Mouse (Mus musculus) erythroblast, adult 5-6 weeks (primary cell): Measurements from ENCODE around the gene Fam92b. TPM values are rescaled to one million over a fixed set of nuclear protein-coding genes. Genes with fewer than 3 reads are reported as not detected.

ENCODE experiments used
- ATAC-seq: replicated peaks from 2 replicates; pipeline ENCODE4 v1.8.0; 2016; ENCODE audit warnings: moderate number of reproducible peaks, mild to moderate bottlenecking, moderate TSS enrichment, inconsistent platforms; ENCODE audit not compliant: poor library complexity, low FRiP score, severe bottlenecking
- total RNA-seq, 2 experiments: library from RNA; stranded (forward) in 1 of 2; stranded (reverse) in 1 of 2; fragments of 150-400 nt in 1 of 2; fragments of 200-764, 138-1000 nt in 1 of 2; gene quantifications; 2 replicates each; pipeline versions ENCODE4 v1.2.3 to v1.2.4; 2015 to 2017; ENCODE audit warnings: low replicate concordance in 2 of 2

The Fam92b gene
- total RNA-seq (2015; ENCODE audit: low replicate concordance) (not detected in 2 replicates), total RNA-seq (2017; ENCODE audit: low replicate concordance) (not detected in 2 replicates)

DNA sequence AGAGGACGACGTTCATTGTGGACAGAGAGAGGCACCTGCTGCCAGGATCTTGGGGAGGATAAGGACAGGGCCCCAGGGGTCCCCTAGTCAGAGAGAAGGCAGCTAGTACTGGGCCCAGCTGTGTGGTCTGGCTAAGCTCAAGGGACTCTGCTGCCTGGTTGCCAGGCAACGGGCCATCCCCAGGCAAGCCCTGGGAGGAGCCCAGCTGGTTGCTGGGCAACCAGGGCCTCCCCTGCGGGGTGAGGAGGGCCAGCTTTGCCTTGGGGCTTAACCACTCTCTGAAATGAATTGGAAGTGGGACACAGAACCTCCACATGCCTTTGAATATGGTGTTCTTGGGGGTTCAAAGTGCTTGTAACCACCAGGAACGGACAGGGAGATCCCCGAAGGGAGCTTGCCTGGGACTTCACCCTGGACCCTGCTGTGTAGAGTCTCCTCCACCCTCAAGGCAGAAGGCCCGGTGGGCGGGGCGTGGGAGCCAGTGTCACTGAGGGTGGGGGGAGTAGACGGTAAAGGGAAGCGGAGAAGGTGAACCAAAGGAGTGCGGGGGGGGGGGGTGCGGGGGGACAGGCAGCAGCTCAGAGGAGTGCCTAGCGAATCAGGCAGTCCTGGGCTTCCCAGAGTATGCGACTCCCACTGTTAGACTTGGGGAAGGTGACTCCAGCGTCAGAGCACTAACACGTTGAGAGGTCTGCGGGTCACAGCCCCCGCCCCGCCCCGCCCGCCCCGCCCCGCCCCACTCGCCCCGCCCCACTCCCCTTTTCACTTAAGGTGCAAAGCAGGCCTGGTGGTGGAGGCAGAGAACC, at the start of gene Fam92b:
Gene Fam92b, minus strand, starts transcription at position 149 of the 806 bp plus-strand sequence.
- ATAC-seq = no peak

DNA sequence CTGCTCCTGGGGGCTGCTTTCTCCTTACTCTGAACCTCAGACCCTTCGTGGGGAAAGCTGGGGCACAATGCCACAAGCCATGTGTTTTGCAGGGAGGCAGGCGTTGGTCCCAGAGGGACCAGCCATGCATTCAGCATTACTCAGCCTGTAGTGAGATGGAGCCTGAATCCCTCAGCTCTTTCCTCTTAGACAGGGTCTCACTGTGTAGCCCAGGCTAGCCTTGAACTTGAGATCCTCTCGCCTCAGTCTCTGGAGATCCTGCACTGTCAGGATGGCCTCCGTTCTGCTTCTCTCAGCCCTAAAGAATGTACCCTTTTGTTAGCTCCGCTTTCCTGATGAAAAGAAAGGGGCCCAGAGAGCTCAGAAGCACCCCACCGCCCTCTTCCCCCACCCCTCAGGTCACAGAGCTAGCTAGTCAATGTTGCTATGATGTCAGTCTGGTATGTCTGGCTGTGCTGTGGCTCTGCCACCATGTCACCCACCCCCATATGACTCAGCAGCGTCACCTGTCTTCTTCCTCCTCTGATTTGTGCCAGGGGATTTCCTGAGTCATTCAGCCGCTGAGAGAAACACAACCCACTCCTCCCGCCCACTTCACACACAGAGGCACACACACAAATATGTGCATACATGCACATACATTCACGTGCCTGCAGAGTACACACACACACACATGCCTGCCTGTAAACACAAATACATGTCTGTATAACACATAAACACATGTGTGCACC, 48.3 kb upstream of the Fam92b start:
- no peak for ATAC-seq

DNA sequence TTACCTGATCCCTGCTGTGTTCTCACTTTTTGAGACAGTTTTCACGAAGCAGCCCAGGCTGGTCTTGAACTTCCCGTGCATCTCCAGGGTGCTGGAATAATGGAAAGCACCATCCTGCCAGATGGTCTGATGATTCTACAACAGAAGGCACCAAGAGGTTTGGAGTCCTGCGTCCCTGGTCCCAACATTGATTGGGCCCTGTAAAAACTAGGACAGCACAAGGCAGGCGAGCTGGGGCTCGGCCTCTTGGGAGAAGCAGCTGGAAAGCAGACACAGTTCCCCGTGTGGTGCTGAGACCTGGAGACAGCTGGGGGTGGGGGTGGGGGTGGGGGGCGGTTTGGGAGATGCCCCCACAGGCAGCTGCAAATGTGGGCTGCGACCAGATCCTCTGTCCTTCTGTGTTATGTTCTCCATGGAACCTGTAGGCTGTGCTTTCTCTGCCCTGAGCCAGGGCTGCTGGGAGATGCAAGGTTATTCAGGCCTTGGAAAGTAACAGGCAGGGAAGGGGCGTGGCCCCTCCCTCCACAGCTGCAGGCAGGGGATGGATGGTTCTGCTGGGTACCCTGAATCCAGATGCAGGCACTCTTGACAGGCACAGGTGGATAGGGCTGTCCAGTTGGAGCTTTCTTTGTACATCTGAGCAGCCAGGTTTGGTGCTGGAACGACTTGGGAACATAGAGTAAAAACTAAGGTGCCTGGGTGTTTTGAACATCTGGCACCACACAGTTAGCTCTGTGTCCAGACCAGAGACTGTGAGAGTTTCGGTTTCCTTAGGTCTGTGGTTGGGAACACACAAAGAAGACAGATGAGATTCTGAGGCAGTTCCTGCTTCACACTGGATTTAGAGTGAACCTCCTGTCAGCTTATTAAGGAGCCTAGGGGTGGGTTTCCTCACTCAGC, 47.5 kb upstream of the Fam92b start:
- ATAC-seq = no peak

DNA sequence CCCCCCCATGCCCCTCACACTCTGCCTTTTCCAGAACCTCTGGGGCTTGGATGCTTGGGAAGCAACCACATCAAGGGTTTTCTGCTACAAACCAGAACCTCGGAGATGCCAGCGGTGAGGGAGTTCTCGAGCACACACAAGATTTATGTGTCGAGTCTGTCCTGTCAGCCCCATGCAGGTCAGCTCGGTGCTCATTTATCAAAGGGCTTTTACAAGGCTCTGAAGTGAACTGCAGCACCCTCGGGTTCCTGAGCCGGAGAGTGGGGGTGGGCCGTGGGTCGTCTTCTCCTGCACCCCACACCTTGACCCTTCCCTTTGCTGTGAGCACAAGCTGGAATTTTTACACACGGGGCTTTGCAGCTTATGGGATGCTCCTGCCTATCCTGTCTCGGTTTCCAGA, 45.3 kb upstream of the Fam92b start:
- no peak for ATAC-seq

DNA sequence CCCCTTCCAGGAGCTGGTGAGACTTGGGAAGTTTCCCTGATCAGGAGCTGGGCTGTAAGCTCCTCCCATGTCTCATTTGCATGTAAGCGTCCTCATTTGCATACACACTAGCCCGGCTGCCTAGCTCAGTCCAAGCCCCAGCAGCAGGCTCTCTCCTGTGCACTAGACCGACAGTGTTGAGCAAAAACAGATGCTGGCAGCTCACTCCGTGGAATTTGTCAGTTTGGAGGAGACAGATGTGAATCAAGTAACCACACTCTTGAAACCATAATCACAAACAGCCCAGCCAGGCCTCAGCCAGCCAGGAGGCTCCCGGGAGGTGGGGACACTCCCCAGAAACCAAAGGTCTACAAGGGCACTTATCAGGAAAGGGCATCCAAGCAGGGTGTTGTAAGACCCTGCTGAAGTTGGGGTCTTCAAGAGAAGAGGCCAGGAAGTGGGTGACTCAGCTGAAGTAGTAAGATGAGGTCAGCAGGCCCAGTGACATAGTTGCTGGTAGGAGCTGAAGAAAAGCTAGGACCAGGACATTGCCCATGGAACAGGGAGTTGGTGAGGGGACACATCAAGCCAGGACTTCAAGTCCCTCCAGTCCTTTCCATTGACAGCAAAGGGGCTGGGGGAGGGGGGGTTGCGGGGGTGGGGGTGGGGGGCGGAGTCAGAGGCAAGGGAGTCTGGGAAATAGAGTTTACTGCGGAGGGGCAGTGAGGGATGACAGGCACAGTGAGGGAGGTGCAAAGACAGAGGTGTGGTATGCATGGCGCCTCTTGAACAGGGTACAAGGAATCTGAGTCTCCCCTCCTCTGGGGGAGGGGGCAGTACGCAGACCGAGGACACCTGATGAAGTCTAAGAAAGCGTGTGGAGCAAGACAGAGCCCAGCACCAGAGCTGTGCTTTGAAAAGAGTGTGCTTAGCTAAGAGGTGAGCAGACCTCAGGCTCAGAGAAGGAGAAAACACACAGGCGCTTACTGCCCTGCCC, 39.9 kb upstream of the Fam92b start:
- ATAC-seq = no peak

DNA sequence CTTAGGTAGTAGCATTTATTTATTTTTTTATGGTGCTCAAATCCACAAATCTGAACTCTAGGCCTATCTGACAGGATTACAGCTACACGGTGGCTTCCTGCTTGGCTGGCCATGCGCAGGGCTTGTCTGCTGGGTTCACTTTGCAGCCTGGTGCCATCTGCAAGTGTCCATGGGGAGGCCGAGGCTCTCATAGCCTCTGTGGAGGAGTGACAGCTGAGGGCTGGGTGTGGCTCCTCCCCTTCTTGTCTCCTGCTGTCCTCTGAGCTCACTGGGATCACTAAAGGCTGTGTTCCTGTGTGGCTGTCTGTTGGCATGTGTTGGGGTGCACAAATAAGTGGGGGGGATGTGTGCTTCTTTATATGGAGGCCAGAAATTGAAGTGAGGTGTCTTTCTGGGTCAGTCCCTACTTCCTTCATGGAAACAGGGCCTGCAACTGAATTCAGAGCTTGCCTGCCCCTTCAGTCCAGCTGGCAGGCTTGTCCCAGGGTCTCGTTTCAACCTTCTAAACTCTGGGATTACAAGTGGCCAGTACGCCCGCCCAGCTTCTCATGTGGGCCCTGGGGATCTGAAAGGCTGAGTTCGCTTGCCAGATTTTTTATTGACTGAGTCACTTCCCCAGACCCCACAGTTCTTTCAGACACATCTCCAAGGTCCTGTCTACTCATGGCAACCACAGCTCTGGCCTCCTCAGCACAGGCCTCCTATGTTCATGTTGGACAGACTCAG, 38.3 kb upstream of the Fam92b start:
- ATAC-seq = no peak

DNA sequence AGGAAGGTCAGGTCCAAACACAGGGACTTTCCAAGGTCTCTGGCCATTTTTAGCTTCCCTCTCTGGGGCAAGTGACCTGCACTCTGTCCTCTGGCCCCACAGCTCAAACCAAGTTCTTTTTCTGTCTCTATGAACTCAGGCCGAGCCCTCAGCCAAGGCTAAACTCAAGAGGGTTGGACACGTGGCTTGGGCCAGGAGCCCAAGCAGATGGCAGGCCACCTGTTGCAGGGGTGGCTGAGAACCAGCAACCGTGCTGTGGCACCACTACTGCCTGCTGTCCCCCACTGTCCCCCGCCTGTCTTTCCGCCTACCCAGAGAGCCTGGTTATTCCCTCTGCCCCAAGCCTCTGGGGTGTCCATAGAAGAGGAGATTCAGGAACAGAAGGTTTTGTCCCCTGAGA, 36.7 kb upstream of the Fam92b start:
- ATAC-seq = no peak

DNA sequence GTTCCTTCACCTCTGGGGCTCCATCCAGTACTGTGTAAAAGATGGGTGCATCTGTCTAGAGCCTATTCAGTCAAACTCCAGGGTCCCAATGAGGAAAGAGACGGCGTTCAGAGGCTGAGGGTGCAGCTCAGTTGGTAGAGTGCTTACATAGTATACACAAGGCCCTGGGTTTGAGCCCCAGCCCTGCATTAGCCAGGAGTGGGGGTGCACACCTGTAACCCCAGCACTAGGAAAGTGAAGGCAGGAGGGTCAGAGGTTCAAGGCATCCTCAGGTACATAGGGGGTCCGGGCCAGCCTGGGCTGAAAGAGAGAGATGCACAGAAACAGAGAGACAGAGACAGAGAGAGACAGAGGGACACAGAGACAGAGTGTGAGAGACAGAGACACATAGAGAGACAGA, 36.0 kb upstream of the Fam92b start:
- ATAC-seq = no peak

DNA sequence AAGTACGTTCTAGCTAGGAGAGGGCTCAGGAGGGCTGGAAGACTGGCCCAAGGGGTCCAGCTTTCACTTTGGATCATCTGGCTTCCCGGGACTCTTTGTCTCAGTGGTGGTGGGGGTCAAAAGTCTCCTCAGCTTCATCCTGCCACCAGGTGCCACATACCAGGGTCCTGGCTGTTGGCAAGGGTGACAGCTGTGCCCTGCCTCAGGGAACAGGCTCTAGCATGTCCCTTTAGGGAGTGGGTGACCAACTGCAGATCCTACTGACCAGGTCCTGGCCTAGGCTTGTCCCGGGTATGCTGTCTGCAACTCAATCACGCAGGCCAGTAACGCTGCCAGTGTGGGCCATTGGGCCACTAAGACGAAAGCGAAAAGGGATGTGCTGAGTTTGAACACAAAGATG, 35.3 kb upstream of the Fam92b start:
- ATAC-seq = no peak

DNA sequence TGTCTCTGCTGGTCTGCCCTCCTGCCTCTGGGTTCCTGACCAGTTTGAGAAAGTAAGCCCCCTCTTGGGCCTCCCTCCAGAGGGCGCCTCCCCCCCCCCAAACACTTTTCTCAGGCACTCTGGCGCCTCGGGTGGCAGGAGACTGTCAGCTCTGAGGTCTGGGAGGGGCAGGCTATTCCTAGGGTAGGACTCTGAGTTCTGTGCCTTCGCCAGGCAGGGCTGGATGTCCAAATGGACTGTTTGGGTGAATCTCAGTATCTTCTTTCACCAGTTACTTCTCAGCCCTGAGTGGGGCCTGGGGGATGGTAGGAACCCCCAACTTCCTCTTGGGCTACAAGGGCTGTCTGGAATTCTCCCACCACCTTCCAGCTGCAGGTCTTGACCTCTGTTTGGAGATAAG, 34.1 kb upstream of the Fam92b start:
- ATAC-seq = no peak

DNA sequence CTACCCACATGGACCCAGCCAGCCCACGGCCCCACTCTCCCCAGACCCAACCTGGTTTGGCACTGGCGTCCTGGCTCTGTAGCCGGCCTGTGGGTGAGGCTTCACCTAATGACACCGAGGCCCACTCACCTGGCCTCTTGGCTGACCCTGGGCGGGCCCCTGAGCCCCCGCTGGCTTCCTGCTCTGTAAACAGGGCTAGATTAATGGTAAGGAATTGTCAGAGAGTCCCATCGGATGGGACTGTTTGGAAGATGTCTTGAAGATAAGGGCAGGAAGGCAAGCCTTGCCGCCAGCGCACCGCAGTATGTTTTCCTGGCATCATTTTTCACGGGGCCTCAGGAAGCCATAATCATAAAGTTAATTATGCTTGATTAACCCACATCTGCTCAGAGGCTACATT, 30.8 kb upstream of the Fam92b start:
- ATAC-seq = no peak

DNA sequence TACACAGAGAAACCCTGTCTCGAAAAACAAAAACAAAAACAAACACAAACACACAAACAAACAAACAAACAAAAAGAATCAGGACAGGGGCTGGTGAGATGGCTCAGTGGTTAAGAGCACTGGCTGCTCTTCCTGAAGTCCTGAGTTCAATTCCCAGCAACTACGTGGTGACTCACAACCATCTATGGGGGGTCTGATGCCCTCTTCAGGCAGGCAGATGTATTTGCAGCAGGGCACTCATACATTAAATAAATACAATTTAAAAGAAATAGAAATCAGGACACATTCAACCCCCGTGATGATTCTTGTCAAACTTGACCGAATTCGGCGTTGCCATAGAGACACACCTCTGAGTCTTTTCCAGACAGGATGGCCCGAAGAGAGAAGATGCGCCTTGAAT, 30.1 kb upstream of the Fam92b start:
- no peak for ATAC-seq

DNA sequence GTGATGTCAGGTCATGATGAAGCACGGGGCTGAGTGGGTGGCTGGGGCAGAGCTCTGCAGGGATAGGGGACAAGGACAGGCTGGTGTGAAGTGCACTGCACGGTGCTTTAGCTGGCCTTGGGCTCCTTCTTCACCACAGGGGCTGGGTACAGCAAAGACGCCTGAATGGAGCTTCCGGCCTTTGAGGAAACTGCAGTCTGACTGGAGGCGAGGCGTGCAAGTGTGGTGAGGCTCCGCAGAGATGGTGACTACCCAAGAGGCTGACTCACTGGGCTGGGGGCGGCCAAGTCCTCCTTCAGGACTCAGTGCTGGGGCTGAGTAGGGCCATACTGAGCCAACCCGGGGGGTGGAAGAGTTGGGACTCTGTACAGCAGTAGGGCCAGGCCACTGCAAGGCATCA, 28.6 kb upstream of the Fam92b start:
- no peak for ATAC-seq

DNA sequence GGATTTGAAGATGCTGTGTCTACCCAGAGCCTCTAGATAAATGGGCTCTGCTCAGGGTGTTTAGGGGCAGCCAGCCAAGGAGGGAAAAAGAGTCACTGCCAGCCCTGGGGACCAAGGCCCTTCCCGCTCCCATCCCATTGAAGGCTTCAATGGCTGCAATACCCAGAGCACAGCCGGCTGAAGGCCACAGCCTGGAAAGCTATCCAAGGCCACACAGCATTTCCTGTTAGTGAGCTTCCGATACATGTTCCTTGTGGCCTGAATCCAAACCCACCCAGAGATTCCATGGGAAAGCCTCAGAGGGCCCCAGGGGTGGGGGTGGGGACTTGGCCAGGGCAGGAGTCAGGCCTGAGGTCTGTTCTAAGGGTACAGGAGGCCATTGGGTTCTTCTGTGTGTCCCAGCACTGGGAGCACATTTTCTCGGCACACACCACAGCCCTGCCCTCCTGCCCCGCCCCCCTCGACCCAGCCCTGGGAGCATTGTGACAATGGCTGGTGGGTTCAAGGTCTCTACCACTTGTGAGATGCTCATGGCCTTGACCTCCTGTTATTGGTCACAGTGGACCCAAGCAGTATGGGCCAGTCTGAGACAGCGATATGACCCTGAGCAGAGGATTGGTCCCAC, 27.6 kb upstream of the Fam92b start:
- no peak for ATAC-seq

DNA sequence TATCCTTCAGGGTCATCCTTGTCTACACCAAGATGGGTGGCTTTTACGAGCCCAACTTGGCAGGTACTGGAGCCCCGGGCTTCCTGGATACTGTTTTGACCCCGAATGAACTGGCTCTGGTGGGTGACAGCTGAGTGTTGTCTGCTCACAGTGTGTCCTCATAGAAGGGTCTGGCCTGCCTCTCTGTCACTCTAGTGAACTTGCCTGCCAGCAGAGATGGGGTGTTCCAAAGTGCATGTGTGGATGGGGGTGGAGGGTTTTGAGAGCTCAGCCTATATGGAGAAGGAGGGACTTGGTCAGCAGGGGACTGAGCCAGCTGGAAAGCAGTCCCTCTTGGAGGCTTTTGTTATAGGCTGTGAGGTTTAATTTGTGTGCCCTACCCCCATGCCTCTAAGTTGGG, 25.3 kb upstream of the Fam92b start:
- ATAC-seq = no peak

DNA sequence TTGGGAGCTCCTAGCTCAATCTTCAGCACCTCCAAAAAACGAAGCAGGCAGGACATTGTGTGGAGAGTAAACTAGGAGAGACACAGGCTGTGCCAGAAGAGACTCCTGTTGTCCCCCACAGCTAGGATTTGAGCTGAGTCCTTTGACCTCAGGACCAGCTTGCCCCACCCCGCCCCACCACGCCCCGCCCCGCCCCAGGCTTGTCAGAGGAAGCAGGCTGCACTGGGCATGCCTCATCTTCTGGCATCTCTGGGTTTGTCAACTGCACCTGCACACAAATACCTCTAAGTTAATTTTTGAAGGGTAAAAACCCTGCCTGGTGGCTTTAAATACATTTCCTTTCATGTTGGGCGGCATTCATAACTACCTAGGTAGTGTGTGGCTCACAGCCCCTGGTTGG, 24.1 kb upstream of the Fam92b start:
- no peak for ATAC-seq

DNA sequence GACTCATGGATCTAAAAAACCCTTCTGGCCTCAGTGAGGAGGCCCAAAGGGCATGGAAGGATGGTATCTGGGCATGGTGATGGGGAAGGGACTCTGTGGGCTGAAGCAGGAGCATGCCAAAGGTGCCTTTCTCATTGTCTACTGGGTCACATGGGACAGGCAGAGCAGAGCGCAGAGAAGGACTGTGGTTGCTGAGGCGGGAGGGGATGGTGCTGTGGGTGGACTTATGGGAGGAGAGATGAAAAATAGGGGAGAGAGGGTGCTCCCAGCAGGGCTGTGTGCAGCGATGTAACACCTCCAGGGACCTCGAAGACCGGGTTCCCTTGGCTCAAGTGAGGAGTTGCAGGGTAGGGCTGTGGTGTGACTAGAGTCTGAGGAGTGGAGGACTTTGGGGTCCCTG, 14.9 kb upstream of the Fam92b start:
- ATAC-seq = no peak

DNA sequence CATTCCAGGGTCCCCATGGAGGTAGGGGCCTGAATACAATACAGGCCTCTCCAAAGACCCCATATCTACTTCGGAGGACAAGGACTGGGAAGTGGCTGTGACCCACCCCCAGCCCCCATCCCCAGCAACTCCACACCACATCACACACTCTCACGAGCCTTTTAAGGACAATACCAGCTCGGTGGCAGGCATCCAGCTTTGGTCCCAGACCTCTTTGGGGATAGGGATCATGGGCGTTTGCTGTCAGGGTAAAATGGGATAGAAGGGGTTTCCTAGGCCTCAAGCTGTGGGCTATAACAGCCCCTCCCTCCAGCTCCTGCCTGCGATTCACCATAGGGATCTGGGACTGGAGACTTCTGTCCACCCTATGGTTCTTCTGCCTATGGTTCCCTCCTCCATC, 14.4 kb upstream of the Fam92b start:
- no peak for ATAC-seq
